Mouse (Mus musculus) stomach, embryonic 14.5 days (tissue): Measurements from ENCODE around the gene Csdc2. TPM values are rescaled to one million over a fixed set of nuclear protein-coding genes. Genes with fewer than 3 reads are reported as not detected.
"Not testable (repeated sequence)": the region's sequence is repeated elsewhere in the genome, so short reads cannot be mapped to it uniquely, and the experiment has no call there.

Experiments
- ATAC-seq: fragments of 200-750 bp; cut with Nextera tagmentation; 2 replicates; pipeline ENCODE4 v1.8.0; 2017; ENCODE audit warnings: low read depth, moderate TSS enrichment; ENCODE audit not compliant: insufficient number of reproducible peaks, insufficient read depth, low FRiP score
- H3K27ac ChIP-seq: fragments of 300-500 bp; sonication (generic); 2 replicates; pipeline ENCODE4 v1.5.1; 2014; ENCODE audit warnings: mild to moderate bottlenecking, low read length, moderate library complexity, mixed read lengths
- H3K27me3 ChIP-seq: fragments of 300-500 bp; sonication (generic); 2 replicates; pipeline ENCODE4 v1.6.1; 2014; ENCODE audit warnings: low read length, control low read depth, mixed read lengths; ENCODE audit not compliant: control insufficient read depth, insufficient read depth
- H3K36me3 ChIP-seq: fragments of 300-500 bp; sonication (generic); 2 replicates; pipeline ENCODE4 v1.6.1; 2014; ENCODE audit warnings: mild to moderate bottlenecking, control low read depth, low read length, moderate library complexity, mixed read lengths; ENCODE audit not compliant: control insufficient read depth, insufficient read depth
- H3K4me1 ChIP-seq: fragments of 300-500 bp; sonication (generic); 2 replicates; pipeline ENCODE4 v1.6.1; 2014; ENCODE audit warnings: low read length, control low read depth, mixed read lengths; ENCODE audit not compliant: control insufficient read depth, insufficient read depth
- H3K4me2 ChIP-seq: fragments of 300-500 bp; sonication (generic); replicated peaks from 2 replicates; pipeline ENCODE4 v1.6.1; 2014; ENCODE audit warnings: low read depth, low read length, control low read depth
- H3K4me3 ChIP-seq: fragments of 300-500 bp; sonication (generic); 2 replicates; pipeline ENCODE4 v1.5.1; 2014; ENCODE audit warnings: low read depth, low read length, control low read depth
- H3K9ac ChIP-seq: fragments of 300-500 bp; sonication (generic); replicated peaks from 2 replicates; pipeline ENCODE4 v1.6.1; 2014; ENCODE audit warnings: low read depth, mild to moderate bottlenecking, control low read depth, low read length, moderate library complexity, mixed read lengths
- H3K9me3 ChIP-seq: fragments of 300-500 bp; sonication (generic); 2 replicates; pipeline ENCODE4 v1.6.1; 2016; ENCODE audit warnings: low read depth, low read length, control low read depth; ENCODE audit not compliant: control insufficient read depth
- WGBS: fragments of 180-500 bp; shearing (Covaris S2); extraction: QIAGEN DNeasy Blood & Tissue Kit; methylation state at CpG from one replicate; pipeline ENCODE4 v1.1.7; 2014; 5-methylcytosine and 5-hydroxymethylcytosine counted together
- polyA plus RNA-seq: library from polyadenylated mRNA; unstranded; fragments of >200 nt; fragmentation: Nextera tagmentation; extraction: Ambion mirVana; gene quantifications from 2 replicates; pipeline ENCODE4 v1.2.1, GENCODE M21; 2014

Gene Csdc2
- polyA plus RNA-seq, 1 experiment from 2014 or later: 18.3 TPM

DNA sequence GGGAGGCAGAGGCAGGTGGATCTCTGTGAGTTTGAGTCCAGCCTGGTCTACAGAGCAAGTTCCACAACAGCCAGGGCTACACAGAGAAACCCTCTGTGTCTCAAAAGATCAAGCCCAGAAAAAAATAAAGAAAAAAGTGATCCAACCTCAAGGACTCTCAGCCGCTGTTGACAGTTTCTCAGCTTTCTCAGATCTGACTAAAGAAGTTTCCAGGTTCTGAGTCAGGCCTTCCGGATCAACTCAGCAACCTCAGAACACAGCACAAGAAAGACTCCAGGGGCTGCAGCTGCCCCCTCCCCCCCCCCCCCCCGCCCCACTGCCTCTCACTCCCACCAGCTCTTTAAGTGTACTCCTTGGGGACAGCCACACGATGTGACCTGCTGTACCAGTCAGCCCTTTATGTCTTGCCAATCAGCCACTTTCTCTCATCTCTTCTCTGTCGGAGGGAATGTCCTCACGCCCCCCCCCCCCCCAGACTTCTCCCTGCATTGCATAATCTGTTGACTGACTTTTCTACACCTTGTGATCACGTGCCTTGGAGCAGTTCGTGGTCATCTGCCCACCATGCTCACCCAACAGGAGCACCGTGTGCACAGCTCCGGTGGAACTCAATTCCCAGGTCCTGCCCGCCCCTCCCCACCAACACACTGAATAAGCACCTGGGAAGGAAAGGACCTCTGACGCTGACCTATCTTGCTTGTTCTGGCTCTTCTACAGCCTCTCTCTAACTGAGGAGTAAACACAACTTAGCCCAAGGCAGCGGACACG lies 29.7 kb downstream of the Csdc2 start:
- Histone ChIP-seq H3K27ac (no peak overlapping the region), H3K9me3 (no peaks in the 10 kb centered on the region), H3K36me3 (no peaks in the 10 kb centered on the region), H3K4me1 (no peaks in the 10 kb centered on the region), H3K27me3 (no peaks in the 10 kb centered on the region), H3K4me3 (no peak overlapping the region), H3K4me2 (no peak overlapping the region), H3K9ac (no peak overlapping the region)
- ATAC-seq: no peak
- WGBS: 74% methylated on average over 13 of the region's 14 CpGs

- ATAC-seq: no peak
- Histone ChIP-seq H3K4me1 (no peaks in the 10 kb centered on the region), H3K27ac (no peak overlapping the region), H3K36me3 (no peaks in the 10 kb centered on the region), H3K27me3 (no peaks in the 10 kb centered on the region), H3K9me3 (no peaks in the 10 kb centered on the region; the same call in 1 of the 2 replicates), H3K4me3 (no peak overlapping the region), H3K4me2 (no peak overlapping the region), H3K9ac (no peak overlapping the region)
- 88% methylated on average over 5 of the region's 5 CpGs for WGBS
Observed at GRCm38 (mm10) chr15:81967821-81968220, 31.3 kb downstream of the Csdc2 start.

DNA sequence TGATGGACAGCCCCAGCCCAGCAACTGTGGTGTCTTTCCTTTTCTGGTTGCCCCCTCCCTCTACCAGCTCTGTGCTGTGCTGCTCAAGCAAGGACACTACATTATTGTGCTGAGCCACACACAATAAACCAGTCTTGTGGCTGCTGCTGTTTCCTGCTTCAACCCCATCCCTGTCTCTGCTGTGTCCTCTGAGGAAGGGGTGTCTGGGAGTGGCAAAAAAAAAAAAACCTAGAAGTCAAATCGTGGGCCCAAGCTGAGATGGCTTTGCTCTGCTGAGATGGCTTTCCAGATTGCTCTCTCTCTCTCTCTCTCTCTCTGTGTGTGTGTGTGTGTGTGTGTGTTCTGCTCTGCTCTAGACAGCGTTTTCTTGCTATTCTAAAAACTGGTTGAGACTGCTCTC lies 31.9 kb downstream of the Csdc2 start:
- no peak for ATAC-seq
- H3K36me3 ChIP-seq: no peaks in the 10 kb centered on the region
- H3K4me3 ChIP-seq: no peak overlapping the region
- 52% methylated on average over 2 of the region's 2 CpGs for WGBS
- H3K27me3 ChIP-seq: no peaks in the 10 kb centered on the region
- no peak overlapping the region for H3K4me2 ChIP-seq
- H3K4me1 ChIP-seq: no peaks in the 10 kb centered on the region
- H3K9me3 ChIP-seq: no peaks in the 10 kb centered on the region; the same call in 1 of the 2 replicates
- H3K9ac ChIP-seq: no peak overlapping the region
- no peak overlapping the region for H3K27ac ChIP-seq

GRCm38 (mm10) chr15:81969173-81969572 lies 32.6 kb downstream of the Csdc2 start:
- no peak for ATAC-seq
- no peak overlapping the region for H3K4me2 ChIP-seq
- no peak overlapping the region for H3K9ac ChIP-seq
- H3K36me3 ChIP-seq: no peaks in the 10 kb centered on the region
- 49% methylated on average over 7 of the region's 7 CpGs for whole genome bisulfite sequencing
- H3K9me3 ChIP-seq: no peaks in the 10 kb centered on the region; the same call in 1 of the 2 replicates
- no peaks in the 10 kb centered on the region for H3K4me1 ChIP-seq
- H3K27ac ChIP-seq: no peak overlapping the region
- H3K4me3 ChIP-seq: no peak overlapping the region
- H3K27me3 ChIP-seq: no peaks in the 10 kb centered on the region

DNA sequence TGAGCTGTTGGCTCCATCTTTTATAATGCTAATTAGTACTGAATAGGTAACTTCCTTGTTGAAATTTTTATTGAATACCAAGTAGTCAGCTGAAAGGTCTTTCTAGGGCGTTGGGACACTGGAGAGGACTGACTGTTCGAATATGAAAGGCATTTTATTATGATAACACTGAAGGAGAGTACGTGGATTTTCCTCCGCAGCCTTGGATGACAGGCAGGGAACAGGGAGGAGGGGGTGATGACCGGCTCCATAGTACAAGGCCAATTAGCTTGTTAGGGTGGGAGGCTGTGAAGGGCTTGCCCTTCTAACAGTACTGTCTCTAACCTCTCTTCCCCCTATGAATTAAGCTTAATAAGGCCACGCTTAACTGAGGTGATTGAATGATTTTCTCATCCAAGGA lies 33.1 kb downstream of the Csdc2 start:
- ATAC-seq, H3K27ac ChIP-seq, H3K4me3 ChIP-seq, H3K36me3 ChIP-seq, H3K4me1 ChIP-seq, H3K4me2 ChIP-seq, H3K9me3 ChIP-seq, H3K9ac ChIP-seq, H3K27me3 ChIP-seq: not testable (repeated sequence)
- 70% methylated on average over 6 of the region's 6 CpGs for WGBS

- not testable (repeated sequence) for H3K4me1 ChIP-seq, H3K4me3 ChIP-seq, H3K36me3 ChIP-seq, H3K27me3 ChIP-seq, H3K9ac ChIP-seq, H3K4me2 ChIP-seq, ATAC-seq, H3K27ac ChIP-seq, H3K9me3 ChIP-seq
- 91% methylated on average over 4 of the region's 4 CpGs for WGBS
Observed at GRCm38 (mm10) chr15:81970498-81970897, 33.9 kb downstream of the Csdc2 start.

GRCm38 (mm10) chr15:81975156-81975555 lies 38.6 kb downstream of the Csdc2 start:
- not testable (repeated sequence) for H3K4me3 ChIP-seq

DNA sequence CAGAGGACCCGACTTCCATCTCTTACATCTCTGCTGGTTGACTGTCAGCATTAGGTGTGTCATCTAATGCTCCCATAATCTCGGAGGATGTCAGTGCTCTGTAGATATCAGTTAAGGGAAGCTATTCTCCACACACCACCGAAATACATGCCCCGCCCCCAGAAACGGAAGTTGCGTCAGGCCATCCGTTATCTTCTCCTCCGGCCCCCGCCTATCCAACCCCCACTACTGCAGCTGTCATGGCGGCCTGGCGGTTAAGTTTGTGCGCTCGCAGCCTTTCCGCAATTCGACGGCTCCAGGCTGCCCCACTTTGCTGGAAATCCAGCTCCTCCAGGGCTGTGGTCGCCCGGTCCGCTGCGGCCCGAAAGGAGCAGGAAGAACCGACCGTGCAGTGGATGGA lies 43.8 kb downstream of the Csdc2 start, which contains the start of gene 1700029P11Rik:
1700029P11Rik (plus strand) TSS at position 220 of the 400 bp plus-strand sequence.
- H3K36me3 ChIP-seq: no peaks in the 10 kb centered on the region
- ATAC-seq: no peak
- H3K4me1 ChIP-seq: no peaks in the 10 kb centered on the region
- no peak within 1 kb of the TSS for H3K27ac ChIP-seq
- no peak within 1 kb of the TSS for H3K9ac ChIP-seq
- H3K4me2 ChIP-seq: no peak within 1 kb of the TSS
- H3K4me3 ChIP-seq: no peak within 1 kb of the TSS
- H3K27me3 ChIP-seq: no peaks in the 10 kb centered on the region
- WGBS: 95% methylated on average over 23 of the region's 23 CpGs
- no peaks in the 10 kb centered on the region for H3K9me3 ChIP-seq

More at GRCm38 (mm10) chr15:81975156-81975555, 38.6 kb downstream of the Csdc2 start:
- not testable (repeated sequence) for ATAC-seq, H3K27me3 ChIP-seq, H3K27ac ChIP-seq, H3K4me1 ChIP-seq, H3K9me3 ChIP-seq, H3K36me3 ChIP-seq, H3K9ac ChIP-seq, H3K4me2 ChIP-seq
- 93% methylated on average over 8 of the region's 8 CpGs for WGBS

- Histone ChIP-seq H3K4me3 (no peak overlapping the region), H3K9me3 (no peaks in the 10 kb centered on the region), H3K27me3 (no peaks in the 10 kb centered on the region), H3K4me1 (no peaks in the 10 kb centered on the region), H3K4me2 (no peak overlapping the region), H3K27ac (no peak overlapping the region), H3K9ac (no peak overlapping the region), H3K36me3 (no peaks in the 10 kb centered on the region)
- ATAC-seq: no peak
- 53% methylated on average over 1 of the region's 1 CpGs for WGBS
Observed at GRCm38 (mm10) chr15:81982173-81982572, 45.6 kb downstream of the Csdc2 start.
